Mouse (Mus musculus) heart, postnatal 0 days (tissue): ENCODE results near the gene Ppp1r9a. TPM values are rescaled to one million over a fixed set of nuclear protein-coding genes. Genes with fewer than 3 reads are reported as not detected.

Experiments
- ATAC-seq: fragments of 200-750 bp; cut with Nextera tagmentation; 2 replicates; pipeline ENCODE4 v1.8.0; 2017; ENCODE audit warnings: low read depth, moderate number of reproducible peaks, moderate library complexity; ENCODE audit not compliant: insufficient read depth
- DNase-seq: peaks from one replicate; pipeline ENCODE4 v3.0.0-alpha.2; 2016; ENCODE audit warnings: low spot score
- H3K27ac ChIP-seq: fragments of 300-500 bp; sonication (generic); 2 replicates; pipeline ENCODE4 v1.5.1; 2014; ENCODE audit warnings: low read depth, mild to moderate bottlenecking
- H3K27me3 ChIP-seq: fragments of 300-500 bp; sonication (generic); 2 replicates; pipeline ENCODE4 v1.6.1; 2014; ENCODE audit warnings: low read length, mixed read lengths; ENCODE audit not compliant: control insufficient read depth, insufficient read depth
- H3K36me3 ChIP-seq: fragments of 300-500 bp; sonication (generic); replicated peaks from 2 replicates; pipeline ENCODE4 v1.6.1; 2014; ENCODE audit warnings: low read length, mixed read lengths; ENCODE audit not compliant: control insufficient read depth, insufficient read depth
- H3K4me1 ChIP-seq: fragments of 300-500 bp; sonication (generic); 2 replicates; pipeline ENCODE4 v1.6.1; 2014; ENCODE audit warnings: antibody characterized with exemption; ENCODE audit not compliant: control insufficient read depth, insufficient read depth
- H3K4me2 ChIP-seq: fragments of 300-500 bp; sonication (generic); 2 replicates; pipeline ENCODE4 v1.6.1; 2014; ENCODE audit warnings: low read depth, mild to moderate bottlenecking, low read length, moderate library complexity
- H3K4me3 ChIP-seq: fragments of 300-500 bp; sonication (generic); 2 replicates; pipeline ENCODE4 v1.5.1; 2014; ENCODE audit warnings: low read depth, low read length
- H3K9ac ChIP-seq: fragments of 300-500 bp; sonication (generic); replicated peaks from 2 replicates; pipeline ENCODE4 v1.6.1; 2014; ENCODE audit warnings: low read depth, low read length, mixed read lengths
- H3K9me3 ChIP-seq: fragments of 300-500 bp; sonication (generic); replicated peaks from 2 replicates; pipeline ENCODE4 v1.6.1; 2016; ENCODE audit warnings: low read length; ENCODE audit not compliant: control insufficient read depth
- CTCF ChIP-seq: IDR thresholded peaks from 2 replicates; pipeline ENCODE4 v1.5.1; 2016; ENCODE audit warnings: antibody characterized with exemption, control low read depth, low read depth
- EP300 ChIP-seq: IDR thresholded peaks from 2 replicates; pipeline ENCODE4 v1.6.1; 2016; ENCODE audit warnings: antibody characterized with exemption, low read depth
- WGBS: fragments of 180-500 bp; shearing (Covaris S2); extraction: QIAGEN DNeasy Blood & Tissue Kit; methylation state at CpG from one replicate; pipeline ENCODE4 v1.1.7; 2014; 5-methylcytosine and 5-hydroxymethylcytosine counted together
- polyA plus RNA-seq: library from polyadenylated mRNA; unstranded; fragments of >200 nt; fragmentation: Nextera tagmentation; extraction: Ambion mirVana; gene quantifications from 2 replicates; pipeline ENCODE4 v1.2.1, GENCODE M21; 2015
- total RNA-seq: library from RNA; depleted of rRNA; stranded (reverse); fragments of >200 nt; gene quantifications from 2 replicates; pipeline ENCODE4 v1.2.3, GENCODE M21; 2014; ENCODE audit warnings: low replicate concordance

Ppp1r9a gene
- total and polyA plus RNA-seq, 2 experiments from 2014 or later, result 8.3 to 11.6 TPM

DNA sequence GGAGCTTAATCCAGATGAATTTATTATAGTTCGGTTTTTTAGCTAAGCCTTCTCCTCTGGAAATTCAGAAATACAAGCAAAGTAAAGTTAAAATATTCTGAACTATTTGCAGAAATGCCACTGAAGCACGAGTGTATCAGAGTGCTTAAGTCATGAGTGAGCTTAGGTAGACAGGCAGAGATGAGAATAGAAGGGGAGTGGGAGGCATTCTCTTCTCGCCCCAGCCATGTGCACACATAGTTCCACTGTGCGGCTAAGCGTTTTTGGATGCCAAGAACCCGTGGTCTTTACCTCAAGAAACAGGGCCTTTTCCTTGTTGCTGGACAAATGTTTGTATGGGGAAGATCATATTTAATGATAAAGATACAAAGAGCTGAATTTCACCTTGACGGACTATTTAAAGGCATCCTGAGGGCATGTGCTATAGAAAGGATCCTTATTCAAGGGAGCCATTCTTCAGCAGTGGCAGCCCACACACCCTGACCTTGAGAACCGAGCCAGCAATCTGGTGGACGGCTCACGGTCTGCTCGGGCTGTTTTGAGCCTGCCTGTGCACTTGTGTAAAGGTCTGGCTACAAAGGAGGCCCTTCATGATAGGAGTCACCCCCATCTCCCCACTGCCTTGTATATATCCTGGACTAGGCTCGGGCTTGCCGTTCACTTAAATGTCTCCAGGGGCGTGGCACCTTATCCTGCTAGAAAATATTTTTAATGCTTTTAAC is 23.4 kb downstream of the Ppp1r9a start:
- Histone ChIP-seq H3K4me1 (no peaks in the 10 kb centered on the region), H3K36me3 (no peaks in the 10 kb centered on the region), H3K27ac (no peak overlapping the region), H3K27me3 (no peaks in the 10 kb centered on the region), H3K9me3 (no peaks in the 10 kb centered on the region), H3K4me2 (no peak overlapping the region), H3K9ac (no peak overlapping the region), H3K4me3 (no peak overlapping the region)
- WGBS, result 55% methylated on average over 14 of the region's 14 CpGs
- TF ChIP-seq EP300 (no peak), CTCF (no peak)
- DNase-seq (peak; percentile 9), ATAC-seq (peak; percentile 62; the same call in 1 of the 2 replicates)

DNA sequence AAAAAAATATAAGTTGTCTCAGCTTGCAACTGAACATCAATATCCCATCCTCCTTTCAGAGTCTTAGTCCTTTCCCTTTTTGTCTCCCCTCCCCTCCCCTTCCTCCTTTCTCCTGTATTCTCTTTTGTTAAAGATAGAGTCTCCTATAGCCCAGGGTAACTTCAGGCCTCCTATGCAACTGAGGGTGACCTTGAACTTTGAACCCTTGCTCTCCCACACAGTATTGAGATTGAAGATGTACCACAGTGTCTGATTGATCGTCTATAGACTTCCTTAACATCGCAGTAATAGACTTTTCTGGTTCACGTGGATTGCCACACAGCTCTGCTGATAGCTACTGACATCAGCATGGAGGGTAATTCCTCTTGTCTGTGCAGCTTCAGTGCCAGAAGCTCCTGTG is 27.6 kb downstream of the Ppp1r9a start:
- Histone ChIP-seq H3K4me2 (no peak overlapping the region), H3K27me3 (no peaks in the 10 kb centered on the region), H3K27ac (no peak overlapping the region), H3K4me1 (no peaks in the 10 kb centered on the region), H3K9ac (no peak overlapping the region), H3K4me3 (no peak overlapping the region), H3K9me3 (no peaks in the 10 kb centered on the region), H3K36me3 (no peaks in the 10 kb centered on the region)
- DNase-seq (no peak), ATAC-seq (no peak)
- WGBS, result 80% methylated on average over 3 of the region's 3 CpGs
- TF ChIP-seq CTCF (no peak), EP300 (no peak)

- ATAC-seq (no peak), DNase-seq (no peak)
- Histone ChIP-seq H3K9me3 (no peaks in the 10 kb centered on the region), H3K4me1 (no peaks in the 10 kb centered on the region), H3K4me2 (no peak overlapping the region), H3K27me3 (no peaks in the 10 kb centered on the region), H3K9ac (no peak overlapping the region), H3K27ac (no peak overlapping the region), H3K36me3 (no peaks in the 10 kb centered on the region), H3K4me3 (no peak overlapping the region)
- 49% methylated on average over 3 of the region's 3 CpGs for WGBS
- TF ChIP-seq EP300 (no peak), CTCF (no peak)
These were observed 36.2 kb downstream of the Ppp1r9a start for GRCm38 (mm10) chr6:4938901-4939300.

DNA sequence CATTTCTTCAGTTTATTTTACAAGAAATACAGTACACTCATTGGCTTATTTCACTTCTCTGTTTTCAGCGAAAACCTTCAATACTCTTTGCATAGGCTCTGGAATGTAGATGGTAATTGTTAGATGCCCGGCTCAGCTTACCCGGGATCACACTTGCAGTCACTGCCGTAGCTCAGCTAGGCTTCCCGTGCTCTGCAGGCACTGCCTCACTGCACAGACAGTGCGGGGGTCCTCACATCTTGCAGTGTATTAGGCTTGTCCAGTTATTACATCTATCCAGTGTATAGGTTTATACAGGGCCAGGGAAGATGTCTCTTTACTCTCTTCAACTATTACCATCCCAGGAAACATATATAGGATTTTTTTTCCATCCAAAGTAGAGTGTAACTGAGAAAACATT is 37.4 kb downstream of the Ppp1r9a start:
- no peak overlapping the region for H3K4me2 ChIP-seq
- ATAC-seq (no peak), DNase-seq (no peak)
- TF ChIP-seq EP300, result no peak
- TF ChIP-seq CTCF, result no peak
- WGBS, result 71% methylated on average over 6 of the region's 6 CpGs
- no peak overlapping the region for H3K27ac ChIP-seq
- H3K4me3 ChIP-seq, result no peak overlapping the region
- H3K4me1 ChIP-seq, result no peaks in the 10 kb centered on the region
- H3K27me3 ChIP-seq, result no peaks in the 10 kb centered on the region
- no peaks in the 10 kb centered on the region for H3K36me3 ChIP-seq
- H3K9me3 ChIP-seq, result no peaks in the 10 kb centered on the region
- no peak overlapping the region for H3K9ac ChIP-seq

DNA sequence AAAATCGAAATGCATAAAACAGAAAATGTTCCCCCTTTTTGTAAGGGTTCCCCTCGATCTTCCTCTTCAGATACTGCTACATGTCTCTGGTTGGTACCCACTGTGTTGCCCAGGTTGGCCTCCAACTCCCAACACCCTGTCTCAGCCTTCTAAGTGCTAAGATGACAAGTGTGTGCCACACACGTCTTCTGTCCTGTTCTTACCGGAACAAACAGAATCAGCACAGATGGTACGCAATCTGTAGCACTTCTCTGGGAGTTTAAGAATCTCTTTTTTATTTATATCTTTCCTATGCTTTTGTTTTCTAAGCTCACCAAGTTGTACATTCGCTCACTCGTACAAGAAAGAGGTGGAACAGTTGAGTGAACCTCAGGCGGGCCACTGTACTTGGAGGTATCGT is 37.9 kb downstream of the Ppp1r9a start:
- Histone ChIP-seq H3K27ac (no peak overlapping the region), H3K9me3 (no peaks in the 10 kb centered on the region), H3K4me1 (no peaks in the 10 kb centered on the region), H3K9ac (no peak overlapping the region), H3K36me3 (no peaks in the 10 kb centered on the region), H3K27me3 (no peaks in the 10 kb centered on the region), H3K4me3 (no peak overlapping the region), H3K4me2 (no peak overlapping the region)
- TF ChIP-seq CTCF (no peak), EP300 (no peak)
- DNase-seq (no peak), ATAC-seq (no peak)
- 90% methylated on average over 9 of the region's 9 CpGs for WGBS

DNA sequence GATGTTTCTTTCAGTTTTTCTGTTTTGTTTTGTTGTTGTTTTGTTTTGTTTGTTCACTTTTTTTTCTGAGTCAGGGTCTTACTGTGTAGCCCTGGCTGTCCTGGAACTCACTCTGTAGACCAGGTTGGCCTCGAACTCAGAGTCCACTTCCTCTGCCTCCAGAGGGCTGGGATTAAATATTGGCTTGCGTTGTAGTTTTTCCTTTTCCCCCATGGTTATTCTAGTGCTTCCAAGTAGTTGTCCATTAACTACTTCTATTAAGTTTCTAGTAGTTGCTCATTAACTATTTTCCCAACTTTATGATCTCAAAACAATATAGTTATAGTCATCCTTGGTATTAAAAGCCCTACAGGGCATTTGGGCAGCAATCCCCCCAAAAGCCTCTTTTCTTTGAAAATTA is 41.1 kb downstream of the Ppp1r9a start:
- Histone ChIP-seq H3K4me1 (peaks cover 12% of the 10 kb centered on the region; the same call in 1 of the 2 replicates), H3K9ac (no peak overlapping the region), H3K4me2 (no peak overlapping the region), H3K36me3 (no peaks in the 10 kb centered on the region), H3K27me3 (no peaks in the 10 kb centered on the region), H3K9me3 (no peaks in the 10 kb centered on the region), H3K27ac (no peak overlapping the region), H3K4me3 (no peak overlapping the region)
- DNase-seq (no peak), ATAC-seq (no peak)
- TF ChIP-seq CTCF (no peak), EP300 (no peak)
- WGBS, result 94% methylated on average over 2 of the region's 2 CpGs
